Mouse (Mus musculus) kidney, adult 11 months (tissue): Measurements from ENCODE around the gene Nova2.

Source experiments
- DNase-seq: peaks from one replicate; pipeline ENCODE4 v3.0.0; 2022

Gene Nova2

DNA sequence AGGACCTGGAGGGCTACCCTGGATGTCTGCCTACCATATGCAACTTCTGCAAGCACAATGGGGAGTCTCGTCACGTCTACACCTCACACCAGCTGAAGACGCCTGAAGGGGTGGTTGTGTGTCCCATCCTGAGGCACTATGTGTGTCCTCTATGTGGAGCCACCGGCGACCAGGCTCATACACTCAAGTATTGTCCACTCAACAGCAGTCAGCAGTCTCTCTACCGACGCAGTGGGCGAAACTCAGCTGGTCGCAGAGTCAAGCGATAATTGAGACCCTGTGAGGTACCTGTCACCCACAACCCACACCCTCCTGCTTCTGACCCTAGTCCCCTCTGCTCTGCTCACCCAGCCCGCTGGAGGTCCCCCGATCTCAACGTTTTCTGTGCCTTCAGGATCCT is 62.1 kb downstream of the Nova2 start:
- DNase-seq, result no peak

DNA sequence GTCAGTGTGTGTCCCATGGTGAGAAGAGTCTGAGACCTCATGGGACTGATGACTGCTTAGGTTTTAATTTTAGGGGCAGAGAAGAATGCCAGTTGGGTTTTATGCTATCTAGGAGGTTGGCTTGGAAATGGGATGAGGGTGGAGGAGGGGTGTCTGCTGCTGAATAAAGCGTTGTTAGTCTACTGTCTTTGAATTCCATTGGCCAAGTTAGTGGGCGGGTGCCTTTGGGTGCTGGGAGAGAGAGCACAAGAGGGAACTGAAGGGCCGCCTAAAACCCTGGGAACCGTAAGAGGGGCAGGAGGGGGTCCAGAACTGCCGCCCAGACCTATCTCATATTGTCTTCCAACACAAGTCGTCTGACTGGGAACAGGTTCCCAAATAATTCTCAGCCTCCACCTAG is 63.1 kb downstream of the Nova2 start:
- no peak for DNase-seq

DNA sequence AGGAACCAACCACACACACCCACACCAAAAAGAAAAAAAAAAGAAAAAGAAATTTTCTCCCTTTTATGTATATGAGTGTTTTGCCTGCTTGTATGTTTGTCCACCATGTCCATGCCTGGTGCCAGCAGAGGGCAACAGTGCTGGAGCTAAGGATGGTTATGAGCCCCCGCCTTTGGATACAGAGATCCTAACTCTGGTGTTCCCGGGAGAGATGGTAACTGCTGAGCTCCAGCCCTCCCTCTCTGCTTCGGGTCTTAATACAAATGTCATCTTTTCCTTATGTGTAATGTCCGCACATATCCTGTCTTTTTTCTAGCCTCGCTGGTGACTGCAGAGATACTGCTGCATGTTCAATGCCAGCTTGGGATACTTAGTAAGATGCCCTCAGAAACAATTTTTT is 64.3 kb downstream of the Nova2 start:
- DNase-seq, result no peak

DNA sequence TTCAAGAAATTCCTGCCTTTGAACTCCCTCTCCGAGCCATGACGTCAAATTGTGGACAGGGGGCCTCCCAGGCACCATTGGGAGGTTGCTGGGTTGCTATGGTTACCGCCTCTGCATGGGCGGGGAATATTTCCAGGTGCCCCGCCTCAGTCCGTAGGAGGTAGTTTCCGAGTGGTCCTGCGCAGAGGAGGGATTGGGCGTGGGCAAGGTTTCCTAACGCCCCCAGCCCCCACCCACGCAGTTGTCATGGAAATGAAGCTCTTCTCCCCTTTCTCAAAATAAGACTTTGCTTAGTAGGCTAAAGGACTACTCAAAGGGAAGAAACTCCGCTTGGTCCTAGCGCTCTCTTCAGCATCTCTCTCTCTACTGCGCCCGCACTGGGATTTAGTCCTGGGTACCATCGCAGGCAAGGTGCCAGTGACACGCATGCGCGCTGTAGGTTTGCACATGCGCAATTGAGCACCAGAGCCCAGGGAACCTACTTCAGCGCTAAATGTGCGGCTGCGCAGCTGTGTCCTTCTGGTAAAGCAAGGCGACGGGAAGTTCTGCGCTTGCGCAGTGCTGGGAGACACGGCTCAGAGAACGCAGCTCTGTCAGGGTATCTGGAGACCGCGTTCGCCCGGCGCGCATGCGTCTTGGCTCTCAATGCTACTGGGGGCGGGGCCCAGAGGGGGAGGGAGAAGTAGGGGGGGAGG is 65.1 kb downstream of the Nova2 start, which contains the start of gene Mypop:
TSS of gene Mypop (plus strand) at position 645 of the 695 bp plus-strand sequence.
- peak; percentile 100 for DNase-seq

DNA sequence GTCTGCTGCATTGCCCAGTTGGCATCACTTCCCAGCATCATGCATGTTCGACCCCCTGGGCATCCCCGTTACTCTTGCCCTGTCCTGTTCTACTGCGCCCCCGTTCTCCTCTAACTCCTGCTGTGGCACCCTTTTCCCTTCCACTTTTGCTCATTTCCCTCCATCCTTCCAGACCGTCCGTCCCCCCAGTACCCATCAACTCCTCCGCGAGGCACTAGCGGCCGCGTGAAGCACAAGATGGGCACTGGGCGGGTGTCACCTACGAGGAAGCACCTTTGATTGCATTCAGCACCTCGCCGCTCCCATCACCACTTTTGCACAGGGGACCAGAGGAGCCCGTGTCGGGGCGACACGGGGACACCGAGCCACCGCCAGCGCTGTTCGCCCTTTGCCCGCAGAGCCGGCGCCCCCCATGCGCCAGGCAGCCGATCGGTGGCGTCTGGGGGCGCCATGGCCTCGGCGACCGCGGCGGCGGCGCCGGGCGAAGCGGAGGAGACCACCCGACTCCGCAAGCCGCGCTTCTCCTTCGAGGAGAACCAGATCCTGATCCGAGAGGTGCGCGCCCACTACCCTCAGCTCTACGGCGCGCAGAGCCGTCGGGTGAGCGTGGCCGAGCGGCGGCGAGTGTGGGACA is 66.1 kb downstream of the Nova2 start:
- no peak for DNase-seq

DNA sequence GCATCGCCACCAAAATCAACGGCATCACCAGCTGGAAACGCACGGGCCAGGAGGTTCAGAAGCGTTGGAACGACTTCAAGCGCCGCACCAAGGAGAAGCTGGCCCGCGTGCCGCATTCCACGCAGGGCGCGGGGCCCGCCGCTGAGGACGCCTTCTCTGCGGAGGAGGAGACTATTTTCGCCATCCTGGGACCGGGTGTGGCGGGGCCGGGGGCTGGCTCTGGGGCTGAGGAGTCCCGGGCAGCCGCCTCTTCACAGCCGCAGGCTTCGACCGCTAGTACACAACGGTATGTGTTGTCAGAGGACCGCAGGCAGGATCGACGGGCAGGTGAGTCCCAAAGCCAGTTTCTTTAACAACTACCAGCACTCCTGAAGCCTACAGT is 66.6 kb downstream of the Nova2 start:
- no peak for DNase-seq

DNA sequence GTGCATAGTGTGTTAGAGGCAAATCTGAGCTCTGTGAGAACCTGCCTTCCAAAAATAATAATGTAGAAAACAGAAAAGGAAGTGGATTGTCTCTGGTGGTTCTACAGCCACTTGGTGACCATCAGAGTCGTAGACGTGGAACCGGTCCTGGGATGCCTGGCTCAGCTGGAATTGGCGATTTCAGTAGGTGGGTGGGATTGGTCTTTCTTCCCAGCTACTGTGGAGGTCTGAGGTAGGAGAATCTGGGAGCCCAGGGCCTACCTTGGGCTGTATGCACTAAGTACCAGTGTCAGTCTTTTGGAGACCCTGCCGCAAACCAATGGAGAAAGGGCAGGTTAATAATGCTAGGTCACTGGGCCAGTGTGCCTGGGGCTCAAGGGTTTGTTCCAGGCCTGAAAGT is 67.3 kb downstream of the Nova2 start:
- DNase-seq, result no peak

DNA sequence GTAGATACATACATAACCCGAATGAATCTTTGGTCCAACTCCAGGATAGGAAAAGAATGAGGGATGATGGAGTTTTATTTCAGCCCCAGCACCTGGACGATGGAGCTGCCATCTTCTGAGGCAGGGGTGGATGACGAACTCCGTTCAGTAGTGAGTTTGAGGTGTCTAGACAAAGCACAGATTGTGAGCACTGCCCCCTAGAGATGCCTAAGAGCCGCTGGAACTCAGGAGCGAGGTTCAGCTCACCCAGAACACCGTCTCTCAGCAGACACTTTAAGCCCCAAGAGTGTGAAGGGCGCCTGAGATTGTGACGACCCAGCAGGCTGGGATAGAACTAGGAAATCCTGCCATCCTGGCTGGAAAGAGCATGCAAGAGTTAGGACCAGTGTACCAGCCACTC is 73.1 kb downstream of the Nova2 start:
- no peak for DNase-seq

DNA sequence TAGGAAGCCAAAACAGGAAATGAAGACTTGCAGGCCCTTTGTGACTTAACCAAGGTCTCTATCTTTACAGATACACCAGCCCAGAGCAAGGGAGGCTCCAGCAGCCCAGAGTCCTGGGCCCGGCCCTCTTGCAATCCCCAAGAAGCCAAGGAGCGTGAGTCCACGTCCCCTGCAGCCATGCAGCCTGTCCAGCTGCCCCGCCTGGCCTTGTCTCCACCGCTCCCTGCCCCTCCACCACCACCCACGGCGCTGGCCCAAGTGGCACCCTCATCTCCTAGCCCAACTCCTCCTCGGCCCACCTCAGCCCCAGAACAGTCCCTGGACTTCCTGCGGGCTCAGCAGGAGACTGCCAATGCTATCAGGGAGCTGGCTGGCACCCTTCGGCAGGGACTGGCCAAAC is 74.7 kb downstream of the Nova2 start:
- no peak for DNase-seq

DNA sequence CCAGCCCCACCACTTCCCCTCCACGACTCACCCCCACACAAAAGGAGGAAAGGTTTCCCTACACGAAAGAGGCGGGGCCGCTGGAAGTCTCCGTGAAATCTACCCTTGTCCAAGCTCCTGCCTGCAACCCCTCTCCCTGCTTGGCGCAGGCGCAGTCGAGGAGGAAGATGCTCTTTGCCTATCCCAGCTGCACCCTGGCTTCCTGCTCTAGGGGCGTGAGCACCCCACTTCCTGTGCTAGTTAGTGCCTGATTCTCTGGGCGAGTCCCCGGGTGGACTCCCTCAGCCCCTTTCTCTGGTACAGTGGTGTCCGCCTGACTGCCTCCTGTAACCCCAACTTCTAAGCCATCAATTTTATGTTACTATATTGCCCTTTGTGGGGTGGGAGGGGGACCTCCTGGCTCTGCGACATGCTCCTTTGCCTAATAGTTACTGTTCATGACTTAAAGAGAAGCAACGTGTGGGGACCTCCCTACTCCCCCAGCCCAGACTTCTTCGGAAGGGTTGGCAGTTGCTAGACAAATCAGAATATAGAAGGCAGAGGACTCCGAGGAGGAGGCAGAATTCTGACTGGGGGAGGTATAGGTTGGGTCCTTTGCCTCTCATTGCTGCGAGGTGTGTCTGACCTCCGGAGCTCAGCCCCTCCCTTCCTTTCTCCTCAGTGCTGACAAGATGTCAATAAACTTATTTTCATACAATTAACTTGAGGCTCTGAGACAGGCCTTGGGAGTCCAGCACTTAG is 75.5 kb downstream of the Nova2 start:
- peak; percentile 68 for DNase-seq

DNA sequence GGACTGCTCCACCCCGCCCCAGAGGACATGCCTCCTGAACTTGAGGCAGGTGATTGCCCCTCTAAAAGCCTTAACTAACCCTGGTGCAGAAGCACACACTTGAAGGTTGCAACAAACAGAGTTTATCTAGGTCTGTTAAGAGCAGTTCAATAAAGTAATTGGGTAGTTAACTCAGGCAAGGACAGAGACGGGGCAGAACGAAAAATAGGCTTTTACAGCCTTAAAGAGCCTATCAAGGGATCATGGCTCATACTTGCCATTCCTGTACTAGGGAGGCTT is 76.1 kb downstream of the Nova2 start:
- DNase-seq, result no peak

DNA sequence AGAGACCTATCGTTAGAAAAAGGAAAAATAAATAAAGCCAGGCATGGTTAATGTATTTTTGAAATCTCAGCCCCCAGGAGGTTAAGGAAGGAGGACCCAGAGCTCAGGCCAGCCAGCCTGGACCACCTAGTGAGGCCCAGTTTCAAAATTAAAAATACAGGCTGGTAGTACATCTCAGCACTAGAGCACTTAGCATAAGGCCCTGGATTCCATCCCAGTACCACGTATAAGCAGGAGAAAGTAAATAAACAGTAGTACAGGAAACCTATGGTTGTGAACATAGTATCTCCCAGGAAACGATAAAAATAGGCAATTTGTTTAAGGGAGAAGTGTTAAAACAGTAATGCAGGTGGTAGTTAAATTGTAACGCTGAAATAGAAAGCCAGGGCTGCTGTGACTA is 76.4 kb downstream of the Nova2 start:
- no peak for DNase-seq

DNA sequence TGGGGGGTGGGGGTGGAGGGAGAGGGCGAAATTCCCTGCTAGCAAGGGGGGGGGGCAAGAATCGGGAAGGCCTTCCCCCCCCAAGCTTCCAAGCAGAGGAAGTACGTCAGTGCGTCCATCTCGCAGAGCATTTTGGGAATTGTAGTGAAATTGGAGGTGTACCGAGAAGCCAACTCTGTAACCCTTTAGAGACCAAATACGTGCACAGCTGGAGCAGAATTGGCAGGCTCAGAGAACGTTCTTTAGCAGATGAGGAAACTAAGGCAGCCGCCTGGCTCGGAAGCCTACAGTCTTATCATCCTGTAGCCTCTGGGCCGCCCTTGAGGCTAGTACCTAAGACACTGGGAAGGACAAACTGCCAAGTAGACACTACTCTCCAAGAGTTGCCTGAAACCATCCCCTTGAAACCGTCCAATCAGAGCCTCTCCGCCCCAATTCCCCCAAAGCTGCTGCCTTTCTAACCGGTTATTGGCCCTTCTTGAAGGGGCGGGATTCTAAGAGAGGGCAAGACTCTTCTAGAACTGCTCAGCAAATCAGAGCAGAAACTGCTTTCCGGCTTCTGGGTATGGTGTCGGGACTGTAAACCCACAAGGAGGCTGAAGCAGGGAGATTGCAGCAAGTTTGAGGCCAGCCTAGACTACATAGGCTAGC is 77.3 kb downstream of the Nova2 start:
- peak; percentile 88 for DNase-seq

DNA sequence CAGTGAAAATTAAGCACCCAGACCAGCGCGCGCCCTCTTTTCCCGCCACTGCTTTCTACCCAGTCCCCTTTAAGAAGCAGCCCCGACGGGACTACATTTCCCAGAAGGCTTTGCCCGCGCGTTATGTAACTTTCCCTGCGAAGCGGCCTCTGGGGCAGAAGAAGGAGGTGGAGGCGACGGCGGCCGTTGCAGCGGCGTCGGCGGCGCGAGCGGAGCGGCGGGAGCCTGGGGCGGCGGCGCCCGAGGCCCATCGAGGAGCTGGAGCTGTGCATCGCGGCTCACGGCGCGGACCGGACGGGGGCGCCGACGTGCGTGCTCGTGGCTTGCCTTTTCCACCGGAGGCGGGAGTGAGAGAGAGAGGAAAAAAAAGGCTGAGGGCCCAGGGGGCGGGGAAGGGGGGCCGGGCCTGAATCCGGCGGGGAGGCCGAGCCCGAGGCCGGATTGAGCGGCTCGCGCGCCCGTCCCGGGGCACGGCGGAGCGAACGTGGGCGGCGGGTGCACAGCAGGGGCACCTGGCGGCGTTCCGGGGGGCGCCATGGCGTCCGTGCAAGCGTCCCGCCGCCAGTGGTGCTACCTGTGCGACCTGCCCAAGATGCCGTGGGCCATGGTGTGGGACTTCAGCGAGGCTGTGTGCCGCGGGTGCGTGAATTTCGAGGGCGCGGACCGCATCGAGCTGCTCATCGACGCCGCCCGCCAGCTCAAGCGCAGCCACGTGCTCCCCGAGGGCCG is 78.4 kb downstream of the Nova2 start, which contains the start of gene Irf2bp1:
TSS of gene Irf2bp1 (plus strand) at position 143 of the 729 bp plus-strand sequence.
- peak; percentile 95 for DNase-seq

DNA sequence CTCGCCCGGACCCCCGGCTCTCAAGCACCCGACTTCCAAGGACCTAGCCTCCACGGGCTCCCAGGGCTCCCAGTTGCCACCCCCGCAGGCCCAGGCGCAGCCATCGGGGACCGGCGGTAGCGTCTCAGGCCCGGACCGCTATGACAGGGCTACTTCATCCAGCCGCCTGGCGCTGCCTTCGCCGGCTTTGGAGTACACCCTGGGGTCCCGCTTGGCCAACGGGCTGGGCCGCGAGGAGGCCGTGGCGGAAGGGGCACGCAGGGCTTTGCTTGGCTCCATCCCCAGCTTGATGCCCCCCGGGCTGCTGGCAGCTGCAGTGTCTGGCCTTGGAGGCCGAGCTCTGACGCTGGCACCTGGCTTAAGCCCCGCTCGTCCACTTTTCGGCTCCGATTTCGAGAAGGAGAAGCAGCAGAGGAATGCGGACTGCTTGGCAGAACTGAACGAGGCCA is 79.0 kb downstream of the Nova2 start:
- no peak for DNase-seq

DNA sequence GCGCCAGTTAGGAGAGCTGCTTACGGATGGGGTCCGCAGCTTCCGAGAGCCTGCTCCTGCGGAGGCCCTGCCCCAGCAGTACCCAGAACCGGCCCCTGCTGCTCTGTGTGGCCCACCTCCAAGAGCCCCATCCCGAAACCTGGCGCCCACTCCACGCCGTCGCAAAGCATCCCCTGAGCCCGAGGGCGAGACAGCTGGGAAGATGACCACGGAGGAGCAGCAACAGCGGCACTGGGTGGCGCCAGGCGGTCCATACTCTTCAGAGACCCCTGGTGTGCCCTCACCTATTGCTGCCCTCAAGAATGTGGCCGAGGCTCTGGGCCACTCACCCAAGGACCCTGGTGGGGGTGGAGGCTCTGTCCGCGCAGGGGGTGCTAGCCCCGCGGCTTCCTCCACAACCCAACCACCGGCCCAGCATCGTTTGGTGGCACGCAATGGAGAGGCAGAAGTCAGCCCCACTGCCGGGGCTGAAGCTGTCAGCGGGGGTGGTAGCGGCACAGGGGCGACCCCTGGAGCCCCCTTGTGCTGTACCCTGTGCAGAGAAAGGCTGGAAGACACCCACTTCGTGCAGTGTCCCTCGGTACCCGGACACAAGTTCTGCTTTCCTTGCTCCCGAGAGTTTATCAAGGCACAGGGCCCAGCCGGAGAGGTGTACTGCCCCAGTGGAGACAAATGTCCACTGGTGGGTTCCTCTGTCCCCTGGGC is 79.9 kb downstream of the Nova2 start:
- DNase-seq, result no peak

DNA sequence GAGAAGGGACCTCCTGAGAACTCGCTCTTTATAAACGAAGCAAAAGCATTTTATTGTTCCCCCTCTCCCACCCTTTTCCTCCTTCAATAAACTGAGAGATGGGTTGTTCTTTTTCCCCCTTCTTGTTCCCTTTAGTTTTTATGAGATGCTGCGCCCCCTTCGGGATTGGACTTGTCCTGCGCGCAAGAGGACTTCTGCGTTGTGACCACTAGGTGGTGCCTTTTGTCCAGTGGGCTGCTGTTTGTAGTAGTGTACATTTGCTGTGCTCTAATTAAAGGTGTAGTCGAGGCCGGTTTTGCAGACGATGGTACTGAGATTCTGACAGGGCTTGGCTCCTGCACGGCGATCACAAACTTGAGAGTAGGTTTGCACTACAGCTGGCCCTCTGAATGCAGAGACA is 80.8 kb downstream of the Nova2 start:
- peak; percentile 89 for DNase-seq

DNA sequence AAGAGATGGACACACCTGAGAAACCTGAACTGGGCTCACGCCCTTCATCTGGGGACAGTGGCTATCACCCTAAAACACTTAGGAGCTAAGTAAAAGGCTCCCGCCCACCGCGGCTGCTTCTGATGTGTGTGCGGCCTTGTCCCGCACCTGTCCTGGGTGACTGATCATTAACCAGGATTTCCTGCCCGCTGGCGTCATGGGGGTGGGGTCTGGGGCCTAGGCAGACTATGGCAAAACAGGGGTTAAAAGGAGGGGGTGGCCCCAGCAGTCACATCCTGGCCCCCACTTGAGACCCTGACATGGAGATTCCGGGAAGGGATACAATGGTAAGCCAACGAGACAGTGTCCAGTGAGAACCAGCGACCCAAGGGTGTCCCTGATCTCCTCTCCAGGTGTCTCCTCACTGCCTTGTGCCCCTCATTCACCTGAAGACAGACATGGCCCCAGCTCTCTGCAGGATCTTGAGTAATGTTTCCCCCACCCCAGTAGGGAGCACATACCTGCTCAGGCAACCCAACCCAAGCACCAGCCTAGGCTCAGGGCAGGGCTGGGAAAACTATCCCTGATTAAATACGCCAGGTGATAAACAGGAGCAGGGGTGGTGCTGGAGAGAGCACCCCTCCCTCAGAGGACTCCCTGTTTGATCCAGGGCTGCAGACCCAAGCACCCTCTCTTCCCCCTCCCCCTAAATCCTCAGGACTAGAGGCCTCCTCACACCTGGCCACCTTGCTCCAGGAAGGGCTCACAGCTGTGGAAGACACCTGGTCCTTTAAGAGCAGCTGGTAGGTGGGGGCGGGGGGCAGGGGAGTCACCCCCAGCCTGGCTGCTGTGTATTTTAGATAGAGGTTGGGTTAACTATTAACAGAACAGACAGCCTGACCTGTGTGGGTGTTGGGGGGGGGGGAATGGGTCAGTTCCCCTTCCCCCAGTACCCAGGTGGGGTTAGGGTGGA is 81.6 kb downstream of the Nova2 start:
- DNase-seq, result no peak

DNA sequence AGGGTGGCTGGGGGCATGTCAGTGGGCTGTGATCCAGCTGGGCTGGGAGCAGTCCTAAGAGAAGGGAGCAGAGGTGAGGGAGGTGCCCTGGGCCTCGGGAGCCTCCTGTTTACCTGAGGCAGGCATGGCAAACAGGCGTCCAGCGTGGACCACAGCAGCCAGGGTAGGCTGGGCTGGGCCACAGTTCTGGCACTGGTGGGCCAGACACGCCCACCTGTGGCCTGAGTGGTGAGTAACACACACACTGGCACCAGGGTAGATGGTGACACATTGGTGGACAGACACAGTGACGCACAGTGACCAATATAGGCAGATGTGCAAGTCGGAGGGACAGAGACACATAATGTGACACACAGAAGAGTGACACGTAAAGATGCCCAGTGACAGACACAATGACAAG is 84.9 kb downstream of the Nova2 start:
- no peak for DNase-seq

DNA sequence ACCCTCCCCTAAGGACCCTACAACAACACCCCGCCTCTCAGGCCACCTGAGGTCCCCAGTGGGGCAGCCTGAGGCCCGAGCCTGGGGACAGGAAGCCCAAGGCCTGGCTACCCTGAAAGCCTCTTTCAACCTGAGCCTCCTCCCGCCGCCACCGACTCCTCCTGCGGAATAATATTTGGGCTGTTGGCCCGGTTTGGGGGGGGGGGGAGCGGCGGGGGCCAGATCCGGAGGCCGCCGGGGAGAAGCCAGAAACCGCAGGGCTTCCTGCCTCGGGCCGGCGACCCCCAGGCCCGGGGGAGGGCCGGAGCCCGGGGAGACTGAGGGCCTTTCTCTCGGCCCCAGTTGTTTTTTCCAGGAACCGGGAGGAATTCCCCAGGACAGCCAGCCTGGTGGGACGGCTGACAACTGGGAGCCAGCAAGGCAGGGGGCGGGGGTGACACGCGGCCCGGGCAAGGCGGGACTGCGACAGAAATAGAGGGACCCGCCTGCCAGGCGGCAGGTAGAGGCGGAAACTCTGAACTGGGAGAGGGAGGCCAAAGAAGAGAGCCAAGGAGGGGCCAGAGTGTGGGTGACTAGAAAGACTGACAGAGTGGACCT is 86.4 kb downstream of the Nova2 start:
- no peak for DNase-seq

DNA sequence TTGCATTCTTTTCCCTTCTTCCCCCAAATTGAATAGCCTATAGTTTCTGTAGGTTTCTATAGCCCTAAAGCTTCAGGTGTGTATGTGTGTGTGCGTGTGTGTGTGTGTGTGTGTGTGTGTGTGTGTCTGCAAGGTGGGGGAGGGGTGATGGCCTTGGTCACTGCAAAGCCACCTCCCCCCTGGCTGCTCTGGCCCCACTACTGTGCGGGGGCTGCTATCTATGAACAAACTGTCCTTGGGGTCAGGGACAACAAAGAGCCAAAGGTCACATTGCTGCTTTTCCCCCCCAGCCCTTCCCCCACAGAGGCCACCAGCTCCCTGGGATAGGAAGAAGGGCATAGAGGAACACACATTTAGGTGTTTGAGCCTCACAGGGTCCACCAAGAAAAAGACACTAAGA is 87.2 kb downstream of the Nova2 start:
- no peak for DNase-seq
